Mouse (Mus musculus) thymus, postnatal 36 days (tissue): ENCODE data around the gene Sept6.
A peak's percentile ranks its signal among the peaks of the same experiment; 100 is the strongest.

Experiments
- DNase-seq, 2 experiments: peaks; one replicate each; pipeline ENCODE4 v3.0.0; 2022; ENCODE audit warnings: mixed read lengths in 2 of 2

The Sept6 gene

GRCm38 (mm10) chrX:36969501-36969900, 22.1 kb downstream of the Sept6 start:
- no peak for DNase-seq

DNA sequence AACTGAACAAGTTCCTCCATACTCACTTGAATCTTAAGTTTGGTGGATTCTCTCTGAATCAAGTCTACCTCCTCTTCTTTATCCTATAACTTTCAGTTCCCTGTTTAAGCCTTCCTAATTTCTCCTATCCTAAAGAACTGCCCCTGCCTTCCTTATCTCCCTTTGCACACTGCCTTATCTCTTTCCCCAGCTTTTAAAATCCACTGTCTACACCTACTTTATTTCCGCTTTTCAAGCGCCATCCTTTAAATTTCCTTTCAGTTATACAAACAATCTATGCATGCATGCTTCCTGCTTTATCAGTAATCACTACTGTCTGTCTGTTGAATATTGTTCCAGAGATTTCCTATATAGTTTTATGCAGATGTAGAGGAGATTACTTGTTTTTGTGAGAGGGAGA, 34.9 kb downstream of the Sept6 start:
- no peak for DNase-seq

GRCm38 (mm10) chrX:36941106-36941505, 50.5 kb downstream of the Sept6 start:
- DNase-seq, result no peak

GRCm38 (mm10) chrX:36939806-36940413, 51.7 kb downstream of the Sept6 start:
- DNase-seq, result no peak

DNA sequence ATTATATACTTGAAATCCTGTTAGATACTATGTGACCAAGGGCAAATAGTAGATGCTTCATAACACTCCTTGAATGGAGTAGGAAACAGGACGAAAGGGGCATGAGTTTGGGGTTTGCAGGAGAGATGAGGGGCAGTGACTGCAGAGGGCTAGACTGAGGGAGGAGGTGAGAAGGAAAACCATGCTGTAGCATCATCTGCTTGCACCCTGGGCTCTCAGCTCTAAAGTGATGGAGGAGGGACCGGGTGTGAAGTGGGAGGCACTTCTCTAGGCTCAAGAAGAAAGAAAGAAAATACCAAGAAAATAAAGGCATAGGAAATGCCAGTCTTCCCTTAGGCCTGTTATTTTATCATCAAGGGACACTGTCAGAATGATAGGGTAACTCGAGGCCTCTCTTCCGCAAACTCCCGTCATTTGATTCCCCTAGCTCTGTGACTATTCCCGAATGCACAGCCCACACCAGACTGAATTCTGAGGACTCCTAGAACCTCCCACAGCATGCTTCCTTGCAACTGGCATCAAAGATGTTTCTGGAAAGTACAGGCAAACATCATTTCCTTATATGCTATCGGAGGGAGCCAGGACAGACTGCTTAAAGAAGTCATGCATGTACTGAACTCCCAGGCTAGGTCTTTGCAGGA, 56.1 kb downstream of the Sept6 start:
- no peak for DNase-seq

DNA sequence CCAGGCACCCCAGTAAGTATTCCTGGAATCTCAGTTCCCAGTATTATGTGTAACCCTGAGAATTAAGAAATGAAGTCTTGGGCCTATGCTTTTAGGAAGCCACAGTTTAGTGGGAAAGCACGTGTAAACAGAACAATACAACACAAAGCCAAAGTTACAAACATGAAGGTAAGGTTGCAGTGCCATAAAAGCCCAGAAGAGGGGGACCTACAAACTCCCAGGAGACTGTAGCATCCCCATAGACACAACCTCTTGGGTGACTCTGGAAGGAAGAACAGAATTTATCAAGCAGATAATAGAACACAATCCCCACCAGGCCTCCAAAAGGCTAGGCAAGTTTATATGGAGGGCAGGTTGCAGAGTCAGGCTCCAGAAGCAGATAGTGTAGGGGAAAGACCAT, 61.0 kb downstream of the Sept6 start:
- peak in 1 of 2 experiments; percentile 16 for DNase-seq

GRCm38 (mm10) chrX:36929694-36930093, 61.9 kb downstream of the Sept6 start:
- DNase-seq, result no peak

- no peak for DNase-seq
Observed at GRCm38 (mm10) chrX:36928791-36929190, 62.8 kb downstream of the Sept6 start.

- no peak for DNase-seq
Observed at GRCm38 (mm10) chrX:36921346-36921745, 70.2 kb downstream of the Sept6 start.

DNA sequence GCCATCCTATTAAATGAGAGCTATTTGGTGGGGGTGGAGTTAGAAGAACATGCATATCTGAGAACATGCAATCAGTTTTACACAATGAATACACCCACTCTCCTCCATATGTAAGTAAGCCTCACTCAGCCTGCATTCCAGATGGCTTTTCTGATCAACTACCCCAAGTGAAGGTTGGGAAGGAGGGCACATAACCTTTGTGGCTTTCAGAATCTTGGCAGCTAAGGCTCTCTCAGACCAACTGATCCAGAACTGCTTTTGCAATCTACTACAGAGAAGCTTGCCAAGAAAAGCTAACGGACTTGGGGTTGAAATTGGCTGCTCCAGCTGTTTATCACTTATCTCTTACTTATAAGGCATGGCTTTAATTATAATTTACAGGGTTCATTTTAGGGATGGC, 73.8 kb downstream of the Sept6 start:
- no peak for DNase-seq

DNA sequence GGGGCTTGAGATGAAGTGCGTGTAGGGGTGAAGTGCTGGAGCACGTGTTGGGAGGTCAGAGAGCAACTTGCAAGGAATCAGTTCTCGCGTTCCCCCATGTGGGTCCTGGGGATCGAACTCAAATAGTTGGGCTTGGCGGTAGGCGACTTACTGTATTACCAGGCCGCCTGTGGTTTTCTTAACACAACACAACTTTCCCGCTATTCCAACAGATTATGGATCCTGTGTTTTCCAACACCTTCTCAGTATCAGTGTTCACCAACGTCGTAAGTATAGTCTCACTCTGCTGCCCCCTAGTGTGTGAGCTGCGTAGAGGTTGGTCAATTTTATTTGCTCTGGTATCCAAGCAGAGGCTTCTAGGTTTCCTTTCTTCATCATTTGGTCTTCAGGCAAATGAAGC, 80.3 kb downstream of the Sept6 start:
- DNase-seq, result peak; percentile 27 to 36

DNA sequence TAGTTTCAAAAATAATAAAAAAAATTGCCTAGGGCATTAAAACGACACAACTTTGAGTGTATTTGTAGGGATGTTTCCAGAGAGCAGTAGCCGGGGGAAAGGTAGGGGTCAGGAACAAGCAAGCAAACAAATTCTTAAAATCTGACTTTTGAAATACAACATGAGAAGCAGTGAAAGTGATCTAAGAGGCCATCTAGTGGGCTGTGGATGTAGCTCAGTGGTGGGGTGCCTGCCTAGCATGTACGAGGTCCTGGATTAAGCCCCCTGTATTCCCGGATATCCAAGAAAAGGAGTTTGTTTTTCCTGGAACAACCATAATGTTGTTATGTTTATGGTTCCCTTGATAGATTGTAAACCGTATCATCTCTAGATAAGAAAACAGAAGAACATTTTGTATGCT, 85.1 kb downstream of the Sept6 start:
- no peak for DNase-seq

GRCm38 (mm10) chrX:36903115-36903768, 88.4 kb downstream of the Sept6 start:
- DNase-seq, result peak; percentile 90 to 93

DNA sequence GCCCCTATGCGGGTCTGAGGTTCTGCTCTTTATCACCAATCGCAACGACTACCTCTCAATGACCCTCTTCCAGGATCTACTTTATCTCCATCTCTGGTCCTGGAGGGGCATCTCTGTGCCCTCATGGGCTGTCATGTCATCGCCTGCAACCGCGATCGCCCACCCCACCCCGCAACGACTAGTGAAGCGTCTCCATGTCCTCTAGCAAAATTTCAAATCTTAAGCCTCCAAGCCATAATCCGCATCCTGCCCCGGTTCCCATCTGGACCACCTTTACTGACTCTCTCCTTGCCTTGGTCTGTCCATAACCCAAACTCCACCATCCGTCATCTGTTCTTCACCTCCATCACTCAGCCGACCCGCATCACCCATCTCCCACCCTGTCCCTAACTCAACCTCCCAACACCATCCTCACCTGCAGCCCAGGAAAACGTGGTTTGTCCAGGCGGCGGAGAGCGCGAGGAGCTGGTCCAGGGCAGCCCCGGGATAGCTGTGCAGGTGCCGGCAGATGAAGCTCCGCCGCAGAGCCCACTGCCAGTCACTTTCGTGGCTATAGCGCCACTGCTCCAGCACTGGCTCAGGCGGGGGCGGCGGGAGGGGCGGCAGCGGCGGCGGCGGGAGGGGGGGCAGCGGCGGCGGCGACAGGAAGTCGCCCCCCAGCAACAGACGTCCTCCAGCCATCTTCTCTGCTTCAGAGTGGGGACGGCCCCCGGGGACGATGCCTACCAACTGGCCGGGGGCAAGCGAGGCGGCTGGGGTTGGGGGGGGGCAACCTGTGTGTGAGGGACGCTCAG, 89.1 kb downstream of the Sept6 start, which contains the start of gene Nkrf:
Gene Nkrf, minus strand, starts transcription at position 579 of the 794 bp plus-strand sequence.
- DNase-seq, result peak; percentile 47 to 65

GRCm38 (mm10) chrX:36901655-36902054, 89.9 kb downstream of the Sept6 start:
- DNase-seq, result no peak

DNA sequence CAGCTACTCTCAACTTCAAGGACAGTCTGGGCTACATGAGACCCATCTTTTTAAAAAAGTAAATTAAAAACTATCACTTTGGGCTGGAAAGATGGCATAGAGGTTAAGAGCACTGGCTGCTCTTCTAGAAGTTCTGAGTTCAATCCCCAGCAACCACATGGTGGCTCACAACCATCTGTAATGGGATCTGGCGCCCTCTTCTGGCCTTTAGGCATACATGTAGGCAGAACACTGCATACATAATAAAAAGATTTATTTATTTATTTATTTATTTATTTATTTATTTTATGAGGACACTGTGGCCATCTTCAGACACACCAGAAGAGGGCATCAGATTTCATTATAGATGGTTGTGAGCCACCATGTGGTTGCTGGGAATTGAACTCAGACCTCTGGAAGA, 92.7 kb downstream of the Sept6 start:
- DNase-seq, result peak in 1 of 2 experiments; percentile 17

GRCm38 (mm10) chrX:36884719-36885118, 106.9 kb downstream of the Sept6 start:
- DNase-seq, result peak; percentile 15 to 21

- DNase-seq, result no peak
Observed at GRCm38 (mm10) chrX:36874704-36875128, 116.9 kb downstream of the Sept6 start.

GRCm38 (mm10) chrX:36874178-36874696, 117.4 kb downstream of the Sept6 start:
- DNase-seq, result peak; percentile 90 to 91

- no peak for DNase-seq
Observed at GRCm38 (mm10) chrX:36873765-36874164, 117.8 kb downstream of the Sept6 start, which contains the start of the genes Ube2a and C330007P06Rik. Ube2a (plus strand) TSS chrX:36873900. C330007P06Rik (minus strand) TSS chrX:36874111.

- no peak for DNase-seq
Observed at GRCm38 (mm10) chrX:36870372-36870771, 121.2 kb downstream of the Sept6 start.

DNA sequence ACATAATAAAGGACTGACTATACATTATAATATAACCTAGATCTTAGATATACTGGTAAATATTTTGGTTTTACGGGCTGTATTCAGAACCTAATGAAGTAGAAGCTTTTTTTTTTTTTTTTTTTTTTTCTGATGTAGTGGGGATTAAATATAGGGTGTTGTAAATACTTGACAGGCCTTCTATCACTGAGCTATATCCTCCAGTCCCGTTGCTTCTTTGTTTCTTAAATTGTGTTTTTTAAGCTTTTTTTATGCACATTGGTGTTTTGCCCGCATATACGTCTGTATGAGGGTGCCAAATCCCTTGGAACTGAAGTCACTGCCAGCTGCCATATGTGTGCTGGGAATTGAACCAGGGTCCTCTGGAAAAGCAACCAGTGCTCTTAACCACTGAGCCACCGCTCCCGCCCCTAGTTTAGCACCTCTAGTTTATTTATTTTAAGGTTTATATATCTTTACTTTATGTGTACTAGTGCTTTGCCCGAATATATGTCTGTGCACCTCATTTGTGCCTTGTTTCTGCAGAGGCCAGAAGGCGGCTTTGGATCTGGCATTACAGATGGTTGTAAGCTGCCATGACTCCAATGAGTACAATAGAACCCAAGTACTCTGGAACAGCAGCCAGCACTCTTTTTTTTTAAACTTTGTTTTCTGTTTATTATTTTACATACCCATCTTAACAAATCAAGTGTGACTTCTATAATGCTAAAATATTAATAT, 126.8 kb downstream of the Sept6 start:
- DNase-seq, result no peak
